Mouse (Mus musculus) splenic B cell, adult 2 months (primary cell): Measurements from ENCODE around the gene Vma21.

ENCODE experiments used
- DNase-seq: peaks from one replicate; pipeline ENCODE4 v3.0.0-alpha.2; 2011; ENCODE audit warnings: low read depth, low spot score
- H3K27me3 ChIP-seq: 2 replicates; pipeline ENCODE4 v1.6.1; 2012; ENCODE audit warnings: mild to moderate bottlenecking, low read length, moderate library complexity, mixed read lengths; ENCODE audit not compliant: control insufficient read depth, poor library complexity, insufficient read depth, severe bottlenecking
- H3K36me3 ChIP-seq: 2 replicates; pipeline ENCODE4 v1.6.1; 2012; ENCODE audit warnings: mild to moderate bottlenecking, low read length, moderate library complexity, mixed read lengths; ENCODE audit not compliant: control insufficient read depth, poor library complexity, insufficient read depth, severe bottlenecking

The Vma21 gene

DNA sequence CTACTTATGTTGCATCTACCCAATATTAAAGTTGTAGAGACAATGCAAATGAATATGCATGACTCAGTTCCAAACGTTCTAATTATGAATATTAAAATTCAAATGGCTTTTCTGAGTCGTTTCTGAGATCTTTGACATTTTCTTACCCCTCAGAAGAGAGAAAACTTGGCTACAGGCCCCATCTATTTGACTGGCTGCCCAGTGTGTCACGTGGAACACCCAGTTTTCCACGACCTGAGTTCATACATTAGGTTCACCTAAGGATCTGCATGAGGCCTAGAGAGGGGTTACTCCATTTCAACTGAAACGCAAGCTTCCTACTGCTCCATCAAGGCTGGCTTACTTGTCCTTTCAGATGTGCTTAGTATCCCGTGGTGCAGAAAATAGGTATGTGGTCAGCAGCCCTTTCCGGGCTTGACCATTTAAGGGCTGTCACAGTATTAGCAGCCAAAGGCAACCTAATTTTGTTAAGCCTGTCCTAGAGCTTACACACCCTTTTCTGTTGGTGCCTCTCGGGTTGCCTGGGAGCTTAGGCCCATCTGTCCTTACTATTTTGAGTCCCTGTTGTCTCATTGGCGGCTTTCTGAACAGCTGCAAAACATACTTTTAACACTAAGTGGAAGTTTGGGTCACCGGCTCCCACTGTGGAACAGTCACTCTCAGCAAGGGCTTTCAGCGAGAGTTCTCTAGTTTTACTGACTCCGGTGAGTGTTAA lies at the start of gene Vma21:
Gene Vma21 (plus strand): TSS at position 294 of the 715 bp plus-strand sequence.
- DNase-seq, result no peak
- no peaks in the 10 kb centered on the region for H3K36me3 ChIP-seq
- H3K27me3 ChIP-seq, result no peaks in the 10 kb centered on the region

GRCm38 (mm10) chrX:71767909-71768308 lies 47.8 kb upstream of the Vma21 start:
- DNase-seq, result no peak
- H3K36me3 ChIP-seq, result no peaks in the 10 kb centered on the region
- H3K27me3 ChIP-seq, result no peaks in the 10 kb centered on the region

DNA sequence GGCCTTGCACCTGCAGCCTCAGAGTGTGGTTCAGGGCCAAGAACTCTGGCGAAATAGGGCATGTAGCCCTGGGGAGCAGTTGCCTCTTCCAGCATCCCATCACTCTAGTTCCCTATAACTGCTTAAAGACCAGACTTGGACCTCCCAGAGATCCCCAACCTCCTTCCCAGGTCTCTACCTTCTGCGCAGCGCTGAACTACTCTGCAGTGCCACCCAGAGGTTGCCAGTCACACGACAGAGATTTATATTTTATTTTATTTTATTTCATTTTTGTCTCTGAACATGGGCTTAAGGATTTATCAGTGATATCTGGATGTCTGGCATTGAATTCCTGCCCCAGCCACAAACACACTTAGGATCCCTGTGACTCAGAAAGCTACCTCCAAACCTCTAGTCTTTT lies 24.6 kb upstream of the Vma21 start:
- H3K27me3 ChIP-seq, result no peaks in the 10 kb centered on the region
- DNase-seq, result no peak
- no peaks in the 10 kb centered on the region for H3K36me3 ChIP-seq

- Histone ChIP-seq H3K27me3 (no peaks in the 10 kb centered on the region), H3K36me3 (no peaks in the 10 kb centered on the region)
- no peak for DNase-seq
Observed at GRCm38 (mm10) chrX:71797766-71798165, 18.0 kb upstream of the Vma21 start.

DNA sequence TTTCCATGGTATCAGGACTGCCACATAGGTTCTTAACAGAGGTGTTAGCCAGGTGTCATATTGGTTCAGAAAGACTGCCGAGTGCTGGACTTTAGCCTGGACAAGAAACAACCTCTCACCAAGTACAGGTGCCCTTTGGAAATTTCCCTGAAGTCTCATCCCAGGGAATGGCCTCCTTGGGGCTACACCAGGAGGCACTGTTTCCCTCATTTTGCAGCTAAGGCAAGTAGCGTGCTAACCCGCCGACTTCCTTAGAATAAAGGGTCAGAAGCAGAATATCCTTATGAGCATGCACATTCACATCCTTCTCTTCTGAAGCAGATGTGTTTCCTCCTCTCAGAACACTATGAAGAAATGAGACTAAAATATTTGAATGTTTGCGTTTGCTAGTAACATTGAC lies 16.8 kb upstream of the Vma21 start:
- Histone ChIP-seq H3K36me3 (no peaks in the 10 kb centered on the region), H3K27me3 (no peaks in the 10 kb centered on the region)
- no peak for DNase-seq

DNA sequence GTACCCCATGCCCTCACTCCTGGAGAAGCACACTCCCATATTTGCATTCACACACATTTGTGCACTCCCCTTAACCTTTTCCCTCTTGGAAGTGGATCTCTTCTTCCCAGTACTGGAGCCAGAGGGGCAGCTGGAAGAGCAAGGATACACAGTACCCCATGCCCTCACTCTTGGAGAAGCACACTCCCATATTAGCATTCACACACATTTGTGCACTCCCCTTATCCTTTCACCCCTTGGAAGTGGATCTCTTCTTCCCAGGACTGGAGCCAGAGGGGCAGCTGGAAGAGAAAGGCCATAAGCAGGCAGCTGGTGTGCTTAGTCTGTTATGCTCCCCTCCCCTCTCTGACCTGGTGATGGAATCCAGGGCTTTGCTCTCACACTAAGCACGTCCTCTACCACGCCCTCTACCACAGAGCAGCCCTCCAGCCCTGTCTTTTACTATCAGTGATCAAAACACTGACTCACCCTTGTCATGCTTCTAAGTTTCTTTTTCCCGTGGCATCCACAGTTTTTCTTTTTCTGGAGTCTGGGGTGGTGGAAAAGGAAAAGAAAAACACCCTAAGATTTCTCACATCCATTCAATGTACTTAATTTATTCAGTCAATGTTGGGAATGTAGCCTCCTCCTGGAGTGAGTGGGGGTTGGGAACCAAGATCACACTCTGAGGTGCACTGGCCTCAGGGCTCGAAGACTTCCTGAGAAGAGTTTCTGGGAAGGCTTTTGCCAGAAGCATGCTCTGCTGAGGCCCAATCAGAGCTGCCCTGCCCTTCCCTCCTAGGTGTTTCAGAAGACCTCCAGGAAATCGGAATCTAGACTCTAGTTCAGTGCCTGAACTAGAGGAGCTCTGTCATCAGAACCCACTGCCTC lies 3.5 kb upstream of the Vma21 start:
- Histone ChIP-seq H3K27me3 (no peaks in the 10 kb centered on the region), H3K36me3 (no peaks in the 10 kb centered on the region)
- DNase-seq, result no peak

DNA sequence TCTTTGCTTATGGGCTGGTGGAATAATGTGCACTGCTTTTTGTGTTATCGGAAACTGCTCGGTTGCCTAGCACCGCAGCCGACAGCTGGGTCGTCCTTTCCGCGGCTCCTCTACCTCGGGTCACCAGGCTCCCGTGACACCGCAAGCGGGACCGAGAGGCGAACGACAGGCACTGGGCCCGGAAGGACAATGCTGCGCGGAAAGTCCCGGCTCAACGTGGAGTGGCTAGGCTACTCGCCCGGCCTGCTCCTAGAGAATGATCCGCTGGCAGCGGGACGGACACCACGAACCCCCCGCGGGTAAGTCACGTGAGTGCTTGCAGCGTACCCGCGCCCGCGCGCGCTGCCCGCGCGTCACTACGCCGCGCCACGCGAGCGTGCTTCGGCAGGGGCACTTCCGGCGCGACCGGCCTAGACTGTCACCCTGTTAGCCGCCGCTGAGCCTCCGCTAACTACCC lies 705 bp downstream of the Vma21 start:
- peak; percentile 87 for DNase-seq
- Histone ChIP-seq H3K27me3 (no peaks in the 10 kb centered on the region), H3K36me3 (no peaks in the 10 kb centered on the region)

DNA sequence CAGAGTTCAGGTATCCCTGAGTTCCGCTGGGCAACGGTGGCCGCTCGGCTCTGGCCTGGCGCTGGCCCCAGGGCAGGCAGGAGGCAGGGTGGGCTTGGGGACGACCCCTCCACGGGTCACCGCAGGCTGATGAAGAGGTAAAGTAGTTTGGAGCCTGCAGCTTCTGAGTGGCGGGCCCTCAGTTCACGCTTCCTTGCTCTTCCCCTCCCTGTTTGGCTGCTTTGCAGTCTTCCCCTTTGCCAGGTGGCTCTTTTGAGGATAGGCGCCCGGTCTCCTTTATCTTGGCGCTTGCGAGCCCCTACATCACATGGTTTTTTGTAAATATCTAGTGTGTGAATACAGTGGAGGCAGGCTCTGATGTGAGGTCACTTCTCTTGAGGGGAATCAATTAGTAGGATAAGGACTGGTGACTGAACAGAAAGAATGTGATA lies 1.2 kb downstream of the Vma21 start:
- no peaks in the 10 kb centered on the region for H3K27me3 ChIP-seq
- no peaks in the 10 kb centered on the region for H3K36me3 ChIP-seq
- DNase-seq, result no peak

DNA sequence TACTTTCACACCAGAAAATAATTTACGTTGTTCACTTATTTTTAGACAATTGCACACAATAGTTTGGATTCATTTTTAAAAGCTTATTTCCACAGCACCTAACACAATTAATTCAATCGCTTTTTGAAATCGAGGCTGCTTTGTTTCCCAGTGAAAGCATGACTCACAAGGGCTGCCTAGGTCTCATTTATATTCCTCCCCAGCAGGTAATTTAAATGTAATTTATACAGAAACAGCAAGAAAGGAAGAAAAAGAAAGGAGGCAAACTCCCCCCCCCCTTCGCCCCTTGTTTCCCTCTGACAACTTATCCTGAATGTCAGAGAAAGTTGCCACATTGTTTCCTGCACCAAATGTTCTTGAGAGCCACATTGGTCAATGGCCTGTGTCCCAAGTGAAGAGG lies 23.2 kb downstream of the Vma21 start:
- H3K27me3 ChIP-seq, result no peaks in the 10 kb centered on the region
- no peaks in the 10 kb centered on the region for H3K36me3 ChIP-seq
- DNase-seq, result no peak

DNA sequence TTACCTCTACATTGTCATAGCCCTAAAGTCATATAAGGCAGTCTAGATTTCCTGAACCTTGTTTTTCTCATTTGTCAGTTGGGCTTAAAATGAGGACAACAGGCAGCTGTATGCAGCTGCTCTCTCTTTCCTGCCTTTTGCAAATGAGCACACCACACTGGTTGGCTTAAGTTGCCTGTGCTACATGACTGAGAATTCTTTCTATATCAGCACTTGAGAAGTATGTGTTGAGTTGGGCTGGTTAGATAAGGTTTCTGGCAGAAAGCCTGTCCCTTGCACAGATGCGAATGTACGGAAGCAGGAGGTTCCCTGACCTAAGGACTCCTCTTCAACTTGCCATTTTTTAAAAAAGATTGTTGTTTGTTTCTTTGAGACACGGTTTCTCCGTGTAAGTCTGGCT lies 31.0 kb downstream of the Vma21 start:
- Histone ChIP-seq H3K36me3 (no peaks in the 10 kb centered on the region), H3K27me3 (no peaks in the 10 kb centered on the region)
- no peak for DNase-seq

GRCm38 (mm10) chrX:71853798-71854197 lies 38.1 kb downstream of the Vma21 start:
- Histone ChIP-seq H3K27me3 (no peaks in the 10 kb centered on the region), H3K36me3 (no peaks in the 10 kb centered on the region)
- DNase-seq, result no peak
